Mouse (Mus musculus): ENCODE data around the gene Zp3r. TPM values are rescaled to one million over a fixed set of nuclear protein-coding genes. Genes with fewer than 3 reads are reported as not detected.
"Not testable (repeated sequence)": the region's sequence is repeated elsewhere in the genome, so short reads cannot be mapped to it uniquely, and the experiment has no call there.

The Zp3r gene
- not detected in 2 replicates for polyA plus RNA-seq (2014; fragmentation: Nextera tagmentation; extraction: Ambion mirVana)

DNA sequence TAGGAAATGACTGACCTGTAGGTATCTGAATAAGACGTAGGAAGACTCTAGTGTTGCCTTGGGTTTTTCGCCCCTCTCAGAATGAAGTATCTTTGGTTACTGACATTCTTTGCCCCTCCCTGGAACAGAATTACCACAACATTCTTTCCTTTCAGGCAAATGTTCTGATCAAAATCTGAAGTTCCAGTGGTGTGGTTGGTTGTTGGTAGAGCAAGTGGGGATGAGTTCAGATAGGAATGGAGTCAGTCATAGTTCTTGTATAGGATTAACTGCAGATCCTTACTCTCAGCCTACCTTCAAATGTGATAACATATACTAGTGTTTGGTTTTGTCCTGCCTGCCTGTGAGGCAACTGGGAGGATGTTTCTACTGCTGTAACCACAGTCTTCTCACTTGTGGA lies at the start of gene Zp3r:
Gene Zp3r (minus strand): TSS at position 101 of the 400 bp plus-strand sequence.
- H3K27ac ChIP-seq (ENCODE audit: low read depth, low read length), result no peak within 1 kb of the TSS
- no peak within 1 kb of the TSS for H3K4me2 ChIP-seq (ENCODE audit: low read length)
- H3K9ac ChIP-seq (ENCODE audit: low read length), result no peak within 1 kb of the TSS
- ATAC-seq, result no peak
- no peaks in the 10 kb centered on the region for H3K36me3 ChIP-seq (ENCODE audit: control insufficient read depth, insufficient read depth, low read length)
- H3K4me1 ChIP-seq (ENCODE audit: control insufficient read depth, insufficient read depth, low read length), result no peaks in the 10 kb centered on the region
- 87% methylated on average over 2 of the region's 2 CpGs for WGBS
- H3K27me3 ChIP-seq (replicated peaks; ENCODE audit: control insufficient read depth, insufficient read depth, low read length), result no peaks in the 10 kb centered on the region
- H3K9me3 ChIP-seq (replicated peaks; ENCODE audit: control insufficient read depth, low read length), result no peaks in the 10 kb centered on the region
- no peak within 1 kb of the TSS for H3K4me3 ChIP-seq (ENCODE audit: low read depth, low read length)
- no peak for DNase-seq (ENCODE audit: low spot score)

DNA sequence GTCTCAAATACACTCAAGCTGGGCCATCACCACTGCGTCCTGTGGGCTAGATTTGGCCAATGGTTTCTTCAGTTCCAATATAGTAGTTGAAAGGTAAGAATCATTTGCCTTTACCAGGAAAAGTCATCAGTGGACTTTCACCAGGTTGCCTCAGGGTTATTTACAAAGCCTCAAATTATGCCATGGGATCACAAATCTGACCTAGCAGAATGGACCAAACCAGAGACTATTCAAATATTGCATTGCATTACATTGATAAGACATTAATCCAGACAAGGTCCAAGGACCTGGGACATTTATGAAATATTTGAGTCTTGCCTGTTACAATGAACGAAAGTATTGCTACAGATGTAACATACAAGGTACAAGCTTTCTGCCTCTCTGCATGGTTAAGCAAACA lies 49.1 kb upstream of the Zp3r start:
- H3K27ac ChIP-seq (ENCODE audit: low read depth, low read length), result no peak overlapping the region

DNA sequence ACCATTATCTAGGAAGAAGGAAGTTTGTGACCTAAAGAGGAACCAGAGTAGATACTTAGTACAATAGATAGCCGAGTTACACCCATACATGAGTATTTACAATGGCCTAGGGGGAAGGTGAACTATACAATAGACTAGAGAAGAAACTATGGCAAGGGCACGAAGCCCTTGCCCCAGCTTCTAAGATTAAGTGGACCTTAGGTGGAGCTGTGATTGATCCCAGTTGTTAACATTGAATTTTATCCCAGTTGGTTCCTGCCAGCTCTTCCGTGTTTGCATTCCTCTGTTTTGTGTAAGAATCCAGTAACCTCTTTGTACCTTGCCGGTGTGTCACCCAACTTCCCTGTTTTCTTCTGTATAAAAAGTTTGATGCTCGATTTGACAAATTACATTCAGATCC lies 34.2 kb upstream of the Zp3r start:
- not testable (repeated sequence) for H3K36me3 ChIP-seq (ENCODE audit: control insufficient read depth, insufficient read depth, low read length); H3K4me1 ChIP-seq (ENCODE audit: control insufficient read depth, insufficient read depth, low read length); H3K4me3 ChIP-seq (ENCODE audit: low read depth, low read length); H3K9me3 ChIP-seq (replicated peaks; ENCODE audit: control insufficient read depth, low read length); DNase-seq (ENCODE audit: low spot score); H3K9ac ChIP-seq (ENCODE audit: low read length); ATAC-seq; H3K4me2 ChIP-seq (ENCODE audit: low read length); H3K27ac ChIP-seq (ENCODE audit: low read depth, low read length); H3K27me3 ChIP-seq (replicated peaks; ENCODE audit: control insufficient read depth, insufficient read depth, low read length)
- WGBS, result 88% methylated on average over 5 of the region's 5 CpGs

More for the DNA sequence above, 49.1 kb upstream of the Zp3r start:
- Histone ChIP-seq H3K9ac (ENCODE audit: low read length) (no peak overlapping the region), H3K27me3 (replicated peaks; ENCODE audit: control insufficient read depth, insufficient read depth, low read length) (no peaks in the 10 kb centered on the region), H3K36me3 (ENCODE audit: control insufficient read depth, insufficient read depth, low read length) (no peaks in the 10 kb centered on the region), H3K4me1 (ENCODE audit: control insufficient read depth, insufficient read depth, low read length) (no peaks in the 10 kb centered on the region), H3K4me2 (ENCODE audit: low read length) (no peak overlapping the region), H3K9me3 (replicated peaks; ENCODE audit: control insufficient read depth, low read length) (no peaks in the 10 kb centered on the region), H3K4me3 (ENCODE audit: low read depth, low read length) (no peak overlapping the region)
- ATAC-seq (no peak), DNase-seq (ENCODE audit: low spot score) (no peak)
- WGBS, result 84% methylated on average over 2 of the region's 2 CpGs

DNA sequence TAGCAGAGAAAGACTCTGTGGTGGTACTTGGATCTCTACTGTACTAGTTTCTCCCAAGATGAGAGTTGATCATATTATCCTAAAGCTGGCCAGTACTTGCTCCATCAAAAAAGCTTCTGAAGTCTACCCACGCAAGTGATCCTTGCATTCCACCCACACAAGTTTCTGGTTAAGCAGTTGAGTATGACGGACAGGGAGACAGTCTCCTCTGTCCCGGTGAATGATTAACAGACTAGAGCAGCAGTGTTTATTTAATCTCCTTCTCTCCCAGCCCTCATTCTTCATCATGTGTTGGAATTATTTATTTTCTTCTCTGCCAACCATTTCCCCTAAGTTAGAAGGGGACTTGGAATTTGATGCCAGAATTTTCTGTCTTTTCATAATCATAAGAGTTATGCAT lies 32.0 kb upstream of the Zp3r start, which contains the start of gene C4bp:
Gene C4bp (minus strand): TSS at position 179 of the 400 bp plus-strand sequence.
- H3K4me2 ChIP-seq (ENCODE audit: low read length), result no peak within 1 kb of the TSS
- no peaks in the 10 kb centered on the region for H3K4me1 ChIP-seq (ENCODE audit: control insufficient read depth, insufficient read depth, low read length)
- H3K9ac ChIP-seq (ENCODE audit: low read length), result no peak within 1 kb of the TSS
- no peak within 1 kb of the TSS for H3K27ac ChIP-seq (ENCODE audit: low read depth, low read length)
- WGBS, result 95% methylated on average over 3 of the region's 3 CpGs
- H3K4me3 ChIP-seq (ENCODE audit: low read depth, low read length), result no peak within 1 kb of the TSS
- DNase-seq (ENCODE audit: low spot score) (no peak), ATAC-seq (no peak)
- no peaks in the 10 kb centered on the region for H3K36me3 ChIP-seq (ENCODE audit: control insufficient read depth, insufficient read depth, low read length)
- no peaks in the 10 kb centered on the region for H3K27me3 ChIP-seq (replicated peaks; ENCODE audit: control insufficient read depth, insufficient read depth, low read length)
- no peaks in the 10 kb centered on the region for H3K9me3 ChIP-seq (replicated peaks; ENCODE audit: control insufficient read depth, low read length)

DNA sequence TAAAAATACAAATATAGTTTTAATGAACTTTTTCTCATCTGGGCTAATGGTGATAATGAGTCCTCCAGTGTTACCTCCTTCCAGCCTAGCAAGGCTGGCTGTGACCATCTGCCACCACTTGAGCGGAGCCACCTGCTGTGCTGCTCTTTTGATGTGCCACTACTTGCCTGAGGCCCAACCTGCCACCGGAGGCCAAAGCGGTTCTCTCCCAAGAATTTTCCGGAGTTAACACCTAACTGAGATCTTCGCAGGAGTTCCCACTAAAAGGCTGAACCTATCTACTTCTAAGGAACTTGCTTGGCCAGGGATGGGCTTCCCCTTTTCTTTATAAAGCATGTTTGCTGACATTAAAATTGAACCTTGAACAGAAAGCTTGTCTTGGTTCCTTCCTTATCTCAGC lies 30.2 kb upstream of the Zp3r start:
- not testable (repeated sequence) for H3K9me3 ChIP-seq (replicated peaks; ENCODE audit: control insufficient read depth, low read length); ATAC-seq; H3K27ac ChIP-seq (ENCODE audit: low read depth, low read length); H3K4me3 ChIP-seq (ENCODE audit: low read depth, low read length); H3K36me3 ChIP-seq (ENCODE audit: control insufficient read depth, insufficient read depth, low read length); H3K9ac ChIP-seq (ENCODE audit: low read length); H3K27me3 ChIP-seq (replicated peaks; ENCODE audit: control insufficient read depth, insufficient read depth, low read length); H3K4me1 ChIP-seq (ENCODE audit: control insufficient read depth, insufficient read depth, low read length); DNase-seq (ENCODE audit: low spot score); H3K4me2 ChIP-seq (ENCODE audit: low read length)
- WGBS, result 45% methylated on average over 5 of the region's 5 CpGs

DNA sequence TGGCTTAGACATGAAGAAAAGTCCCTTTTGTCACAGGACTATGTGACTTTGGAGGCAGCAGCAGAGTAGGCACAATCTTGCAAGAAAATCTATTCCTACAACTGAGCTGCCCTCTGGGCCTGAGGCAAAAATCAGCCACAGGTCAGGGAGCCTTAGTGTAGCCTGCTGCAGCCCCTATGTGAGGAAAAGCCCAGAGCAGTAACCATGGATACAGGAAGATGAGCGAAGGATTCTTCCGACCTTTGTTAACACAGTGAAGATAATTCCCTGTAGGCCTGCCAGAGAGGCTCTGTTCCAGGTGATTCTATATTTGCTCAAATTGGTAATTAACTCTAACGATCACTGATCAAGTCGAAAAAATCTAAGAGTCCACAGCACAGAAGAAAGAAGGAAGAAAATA lies 14.7 kb upstream of the Zp3r start:
- DNase-seq (ENCODE audit: low spot score), result peak; percentile 12
- H3K4me3 ChIP-seq (ENCODE audit: low read depth, low read length), result no peak overlapping the region
- no peaks in the 10 kb centered on the region for H3K4me1 ChIP-seq (ENCODE audit: control insufficient read depth, insufficient read depth, low read length)
- peak; percentile 42; the same call in 1 of the 2 replicates for ATAC-seq
- H3K9me3 ChIP-seq (replicated peaks; ENCODE audit: control insufficient read depth, low read length), result no peaks in the 10 kb centered on the region
- WGBS, result 45% methylated on average over 4 of the region's 4 CpGs
- no peaks in the 10 kb centered on the region for H3K27me3 ChIP-seq (replicated peaks; ENCODE audit: control insufficient read depth, insufficient read depth, low read length)
- no peak overlapping the region for H3K27ac ChIP-seq (ENCODE audit: low read depth, low read length)
- H3K4me2 ChIP-seq (ENCODE audit: low read length), result no peak overlapping the region
- no peak overlapping the region for H3K9ac ChIP-seq (ENCODE audit: low read length)
- H3K36me3 ChIP-seq (ENCODE audit: control insufficient read depth, insufficient read depth, low read length), result no peaks in the 10 kb centered on the region

DNA sequence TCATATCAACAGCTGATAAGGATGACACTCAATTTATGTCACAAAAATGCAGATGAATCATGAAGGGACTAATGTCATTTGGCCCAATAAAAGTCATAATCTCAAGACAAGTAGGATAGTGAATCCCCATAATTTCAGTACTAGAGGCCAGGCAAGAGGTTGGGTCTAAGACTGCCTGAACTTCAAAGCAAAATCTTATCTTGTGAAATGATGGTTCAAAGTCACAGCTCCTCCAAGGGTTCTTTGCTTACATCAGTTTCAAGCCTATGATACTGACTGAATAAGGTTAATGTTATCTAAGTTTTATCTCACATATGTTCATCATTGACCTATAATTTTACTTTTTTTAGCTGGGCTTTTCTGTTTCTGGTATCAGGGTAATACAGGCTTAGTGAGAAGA lies 11.5 kb upstream of the Zp3r start:
- no peak overlapping the region for H3K9ac ChIP-seq (ENCODE audit: low read length)
- DNase-seq (ENCODE audit: low spot score) (no peak), ATAC-seq (no peak)
- no peaks in the 10 kb centered on the region for H3K36me3 ChIP-seq (ENCODE audit: control insufficient read depth, insufficient read depth, low read length)
- H3K27ac ChIP-seq (ENCODE audit: low read depth, low read length), result no peak overlapping the region
- no peaks in the 10 kb centered on the region for H3K27me3 ChIP-seq (replicated peaks; ENCODE audit: control insufficient read depth, insufficient read depth, low read length)
- no peaks in the 10 kb centered on the region for H3K9me3 ChIP-seq (replicated peaks; ENCODE audit: control insufficient read depth, low read length)
- H3K4me1 ChIP-seq (ENCODE audit: control insufficient read depth, insufficient read depth, low read length), result no peaks in the 10 kb centered on the region
- H3K4me3 ChIP-seq (ENCODE audit: low read depth, low read length), result no peak overlapping the region
- no peak overlapping the region for H3K4me2 ChIP-seq (ENCODE audit: low read length)

DNA sequence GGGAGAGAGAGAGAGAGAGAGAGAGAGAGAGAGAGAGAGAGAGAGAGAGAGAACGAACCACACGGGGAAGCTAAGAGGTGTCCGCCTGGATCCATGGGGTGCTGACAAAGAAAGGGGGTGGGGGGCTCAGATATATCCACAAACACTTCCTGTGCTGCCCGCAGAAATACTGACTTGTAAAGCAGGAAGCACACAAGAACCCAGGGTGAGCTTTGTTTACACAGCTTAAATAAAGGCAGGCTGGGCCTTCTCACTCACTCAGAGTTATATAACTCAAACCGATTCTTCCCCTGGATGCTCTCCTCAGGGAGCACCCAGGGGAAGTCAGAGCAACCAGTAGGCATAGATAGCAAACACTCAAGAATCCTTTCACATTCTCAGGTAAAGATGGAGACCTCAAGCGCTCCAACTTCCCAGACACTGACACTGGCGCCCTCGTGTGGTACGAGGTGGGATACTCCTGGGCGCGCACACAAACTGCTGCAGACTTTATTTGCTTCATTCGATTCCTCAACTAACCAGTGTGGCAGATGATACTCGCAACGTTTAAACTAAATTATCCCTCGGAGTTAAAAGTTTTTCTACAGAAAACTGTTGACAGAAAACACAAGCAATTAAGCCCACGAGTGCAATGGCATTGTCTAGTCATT lies 4.5 kb upstream of the Zp3r start:
- Histone ChIP-seq H3K9ac (ENCODE audit: low read length) (no peak overlapping the region), H3K36me3 (ENCODE audit: control insufficient read depth, insufficient read depth, low read length) (no peaks in the 10 kb centered on the region), H3K4me3 (ENCODE audit: low read depth, low read length) (no peak overlapping the region), H3K9me3 (replicated peaks; ENCODE audit: control insufficient read depth, low read length) (no peaks in the 10 kb centered on the region), H3K4me1 (ENCODE audit: control insufficient read depth, insufficient read depth, low read length) (no peaks in the 10 kb centered on the region), H3K27me3 (replicated peaks; ENCODE audit: control insufficient read depth, insufficient read depth, low read length) (no peaks in the 10 kb centered on the region), H3K27ac (ENCODE audit: low read depth, low read length) (no peak overlapping the region), H3K4me2 (ENCODE audit: low read length) (no peak overlapping the region)
- ATAC-seq (peak; percentile 58), DNase-seq (ENCODE audit: low spot score) (peak; percentile 63)
- 35% methylated on average over 16 of the region's 16 CpGs for WGBS

DNA sequence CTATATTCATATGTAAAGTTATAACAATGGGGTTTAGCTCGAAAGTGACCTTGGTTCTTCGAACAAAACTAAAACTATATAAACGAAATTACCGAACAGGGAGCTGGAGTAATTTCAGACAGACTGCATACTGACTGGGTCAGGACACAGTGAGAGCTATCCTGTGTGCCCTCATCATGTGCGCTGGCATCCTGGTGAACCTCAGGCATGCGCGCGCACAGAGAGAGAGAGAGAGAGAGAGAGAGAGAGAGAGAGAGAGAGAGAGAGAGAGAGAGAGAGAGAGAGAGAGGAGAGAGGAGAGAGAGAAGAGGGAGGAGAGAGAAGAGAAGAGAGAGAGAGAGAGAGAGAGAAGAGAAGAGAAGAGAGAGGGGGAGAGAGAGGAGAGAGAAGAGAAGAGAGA lies 3.9 kb upstream of the Zp3r start:
- no peak overlapping the region for H3K27ac ChIP-seq (ENCODE audit: low read depth, low read length)
- no peak overlapping the region for H3K4me2 ChIP-seq (ENCODE audit: low read length)
- no peak overlapping the region for H3K9ac ChIP-seq (ENCODE audit: low read length)
- H3K27me3 ChIP-seq (replicated peaks; ENCODE audit: control insufficient read depth, insufficient read depth, low read length), result no peaks in the 10 kb centered on the region
- 87% methylated on average over 8 of the region's 8 CpGs for WGBS
- no peak overlapping the region for H3K4me3 ChIP-seq (ENCODE audit: low read depth, low read length)
- H3K9me3 ChIP-seq (replicated peaks; ENCODE audit: control insufficient read depth, low read length), result no peaks in the 10 kb centered on the region
- DNase-seq (ENCODE audit: low spot score), result no peak
- ATAC-seq, result no peak
- no peaks in the 10 kb centered on the region for H3K36me3 ChIP-seq (ENCODE audit: control insufficient read depth, insufficient read depth, low read length)
- H3K4me1 ChIP-seq (ENCODE audit: control insufficient read depth, insufficient read depth, low read length), result no peaks in the 10 kb centered on the region
